Mouse (Mus musculus): ENCODE data around the gene Pacs1.
"Not testable (repeated sequence)": the region's sequence is repeated elsewhere in the genome, so short reads cannot be mapped to it uniquely, and the experiment has no call there.

Gene Pacs1

GRCm38 (mm10) chr19:5152261-5152660 is 120.7 kb downstream of the Pacs1 start:
- no peak for DNase-seq (ENCODE audit: extremely low read depth, low read depth)

- DNase-seq (ENCODE audit: extremely low read depth, low read depth): no peak
These were observed 121.2 kb downstream of the Pacs1 start for GRCm38 (mm10) chr19:5151741-5152140.

- peak; percentile 40 for DNase-seq (ENCODE audit: extremely low read depth, low read depth)
These were observed 121.6 kb downstream of the Pacs1 start for GRCm38 (mm10) chr19:5151331-5151730.

DNA sequence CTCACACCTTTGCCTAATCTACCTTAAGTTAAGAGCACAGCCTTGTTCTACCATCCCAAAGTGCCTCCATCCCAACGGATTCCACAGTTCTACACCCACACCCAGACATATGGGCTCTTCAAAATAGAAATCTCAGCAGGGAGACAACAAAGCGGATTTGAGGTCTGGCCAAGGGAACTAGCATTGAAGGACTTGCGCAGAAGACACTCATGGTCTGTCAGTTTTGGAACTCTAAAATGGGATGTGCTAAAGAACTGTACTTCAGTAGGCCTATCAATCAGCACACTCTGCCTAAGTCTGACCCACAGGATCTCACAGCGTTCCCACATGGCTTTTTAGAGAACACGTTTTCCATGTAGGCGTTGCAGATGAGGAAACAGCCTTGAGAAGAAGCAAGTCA is 122.6 kb downstream of the Pacs1 start:
- no peak for DNase-seq (ENCODE audit: extremely low read depth, low read depth)

GRCm38 (mm10) chr19:5149041-5149440 is 123.9 kb downstream of the Pacs1 start:
- DNase-seq (ENCODE audit: extremely low read depth, low read depth): not testable (repeated sequence)

DNA sequence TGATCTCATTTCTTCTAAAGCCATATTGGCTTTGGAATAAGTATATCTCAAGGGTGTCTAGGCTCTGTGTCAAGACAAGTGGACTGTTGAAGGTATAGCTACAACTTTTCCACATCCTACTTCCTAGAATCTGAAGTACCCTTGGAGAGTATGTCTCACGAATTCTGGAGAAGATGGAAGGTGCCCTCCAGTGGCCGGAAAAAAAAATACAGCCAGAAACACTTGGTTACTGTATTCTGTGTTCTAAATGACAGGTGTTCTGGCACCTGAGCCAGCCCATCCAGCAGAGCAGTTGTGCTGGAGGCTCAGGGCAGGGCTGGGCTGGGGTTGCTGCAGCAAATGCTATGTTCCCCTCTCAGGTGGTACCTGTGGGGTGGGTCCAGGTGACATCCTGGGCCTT is 133.3 kb downstream of the Pacs1 start:
- peak; percentile 24 for DNase-seq (ENCODE audit: extremely low read depth, low read depth)

DNA sequence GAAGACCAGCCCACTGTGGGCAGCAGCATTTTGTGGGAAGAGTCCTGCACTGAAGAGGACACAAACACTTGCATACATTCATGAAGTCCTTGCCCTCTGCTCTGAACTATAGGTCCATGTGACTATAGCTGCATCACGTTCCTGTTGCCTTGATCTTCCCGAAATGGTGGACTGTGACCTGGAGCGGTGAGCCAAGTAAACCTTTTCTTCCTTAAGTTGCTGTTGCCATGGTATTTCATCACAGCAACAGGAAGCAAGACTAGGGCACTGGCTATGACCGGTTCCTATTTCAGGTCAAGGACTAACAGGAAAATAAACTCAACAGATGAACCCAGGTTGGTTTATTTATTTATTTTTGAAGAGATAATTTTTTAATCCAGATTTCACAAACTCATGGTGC is 141.7 kb downstream of the Pacs1 start:
- DNase-seq (ENCODE audit: extremely low read depth, low read depth): no peak

GRCm38 (mm10) chr19:5129770-5130169 is 143.1 kb downstream of the Pacs1 start:
- DNase-seq (ENCODE audit: extremely low read depth, low read depth): no peak

- no peak for DNase-seq (ENCODE audit: extremely low read depth, low read depth)
These were observed 148.8 kb downstream of the Pacs1 start for GRCm38 (mm10) chr19:5124055-5124614.

GRCm38 (mm10) chr19:5123241-5123640 is 149.7 kb downstream of the Pacs1 start:
- DNase-seq (ENCODE audit: extremely low read depth, low read depth): no peak

DNA sequence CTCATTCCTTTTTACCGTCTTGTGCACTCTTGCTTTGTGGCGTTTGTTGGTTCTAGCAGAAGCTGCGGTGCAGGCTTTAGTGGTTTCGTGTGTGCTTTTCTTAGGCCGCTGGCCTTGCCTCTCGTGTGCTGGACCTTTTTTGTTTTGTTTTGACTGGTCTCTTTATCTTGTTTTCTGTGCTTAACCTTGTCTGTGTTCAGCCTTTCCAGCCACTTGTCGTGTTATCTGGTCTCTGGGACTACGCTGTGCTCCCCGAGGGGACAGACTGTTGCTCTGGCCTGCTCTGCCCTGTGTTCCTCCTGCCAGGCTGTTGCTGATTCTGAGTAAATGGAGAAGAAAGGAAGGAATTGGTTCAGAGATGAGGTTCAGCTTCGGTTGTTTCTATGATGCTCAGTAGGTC is 150.4 kb downstream of the Pacs1 start:
- DNase-seq (ENCODE audit: extremely low read depth, low read depth): no peak

GRCm38 (mm10) chr19:5118384-5118698 is 154.6 kb downstream of the Pacs1 start, which contains the start of gene Klc2:
TSS of gene Klc2 (minus strand) at chr19:5118560.
- no peak for DNase-seq (ENCODE audit: extremely low read depth, low read depth)

- peak; percentile 51 for DNase-seq (ENCODE audit: extremely low read depth, low read depth)
These were observed 155.2 kb downstream of the Pacs1 start for GRCm38 (mm10) chr19:5117494-5118383.

GRCm38 (mm10) chr19:5113783-5114182 is 159.1 kb downstream of the Pacs1 start:
- DNase-seq (ENCODE audit: extremely low read depth, low read depth): no peak

DNA sequence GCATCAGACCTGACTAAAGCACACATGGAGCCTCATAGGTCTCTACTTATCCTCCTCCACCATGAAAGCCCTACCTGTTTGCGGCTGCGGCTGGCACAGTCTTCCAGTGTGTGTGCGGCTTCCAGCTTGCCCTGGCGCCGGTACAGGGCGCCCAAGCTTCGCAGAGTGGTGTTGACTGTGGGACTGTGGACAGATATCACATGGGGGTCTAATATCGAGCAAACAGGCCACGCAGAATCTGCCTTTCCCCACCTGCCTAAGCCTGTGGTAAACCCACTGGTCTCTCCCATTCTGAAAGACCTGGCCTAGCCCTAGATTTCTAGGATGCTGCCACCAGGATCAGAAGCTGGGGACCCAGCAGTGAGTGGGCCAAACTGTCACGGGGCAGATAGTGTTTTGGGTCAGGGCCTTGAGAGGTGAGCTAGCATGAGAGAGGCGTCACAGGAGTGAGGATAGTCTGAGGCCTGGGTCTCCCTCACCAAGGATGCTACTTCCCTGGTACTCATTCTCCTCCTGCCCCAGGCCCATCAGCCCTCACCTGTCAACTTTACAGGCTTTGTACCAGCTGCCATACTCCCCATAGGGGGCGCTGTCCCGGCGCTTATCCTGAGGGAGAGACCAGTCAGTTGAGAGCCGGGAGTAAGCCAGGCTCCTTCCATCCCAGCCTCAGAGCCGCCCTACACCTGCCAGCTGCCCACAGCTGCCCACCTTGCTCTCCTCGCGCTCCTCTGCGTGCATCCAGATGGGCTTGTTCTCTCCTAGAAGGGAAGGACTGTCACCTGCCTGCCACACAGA is 163.1 kb downstream of the Pacs1 start:
- no peak for DNase-seq (ENCODE audit: extremely low read depth, low read depth)

GRCm38 (mm10) chr19:5108702-5109101 is 164.2 kb downstream of the Pacs1 start:
- DNase-seq (ENCODE audit: extremely low read depth, low read depth): no peak

- DNase-seq (ENCODE audit: extremely low read depth, low read depth): no peak
These were observed 164.7 kb downstream of the Pacs1 start for GRCm38 (mm10) chr19:5108271-5108575.

DNA sequence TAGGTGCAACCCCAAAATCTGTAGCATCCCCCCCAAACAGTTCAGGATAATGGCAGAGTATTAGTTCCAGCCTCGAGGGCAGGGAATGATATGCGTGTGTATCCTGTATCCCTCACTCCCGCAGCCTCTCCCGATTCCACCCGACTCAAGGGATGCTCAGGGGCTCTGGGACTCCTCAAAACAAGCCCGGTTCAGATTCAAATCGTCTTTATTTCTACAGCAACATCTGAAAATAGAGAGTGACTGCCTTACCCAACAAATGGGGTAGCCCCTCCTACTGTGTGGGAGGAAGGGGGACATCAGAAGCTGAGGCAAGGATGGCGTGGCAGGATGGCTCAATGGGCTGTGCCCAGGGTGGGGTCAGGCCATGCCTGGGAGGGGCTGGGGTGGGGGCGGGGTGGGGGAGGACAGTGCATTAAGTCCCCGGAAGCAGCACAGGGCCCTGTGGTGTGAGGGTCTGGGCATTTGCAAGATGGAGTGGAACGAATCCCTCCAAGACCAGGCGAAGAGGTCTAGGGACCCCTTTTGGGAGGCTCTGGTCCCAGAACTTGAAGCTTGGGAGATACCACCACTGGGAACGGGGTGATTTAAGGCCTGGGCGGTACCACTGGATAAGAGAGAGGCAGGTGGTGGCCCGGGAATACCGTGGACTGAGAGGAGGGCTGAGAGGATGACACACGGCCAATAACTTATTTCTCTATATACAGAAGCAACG is 165.2 kb downstream of the Pacs1 start:
- no peak for DNase-seq (ENCODE audit: extremely low read depth, low read depth)

DNA sequence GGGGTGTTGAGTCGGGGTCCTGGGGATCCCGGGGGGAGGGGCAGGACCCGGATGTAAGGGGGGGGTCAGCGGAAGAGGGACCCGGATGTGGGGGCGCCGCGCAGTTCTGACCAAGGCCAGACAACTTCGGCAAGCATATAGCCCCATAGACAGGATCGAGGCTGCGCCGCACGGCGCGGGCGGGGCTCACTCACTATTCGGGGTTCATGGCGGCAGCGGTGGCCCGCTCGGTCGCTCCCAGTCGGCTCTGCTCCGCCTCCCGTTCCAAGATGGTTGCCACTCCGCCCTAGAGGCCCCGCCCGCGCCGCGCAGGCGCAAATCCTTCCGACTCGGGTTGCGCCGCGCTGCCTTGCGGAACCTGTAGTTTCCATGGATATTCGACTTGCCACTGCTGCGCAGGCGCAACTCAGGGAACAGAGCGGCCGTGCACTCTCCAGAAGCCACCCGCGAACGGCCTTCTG is 166.2 kb downstream of the Pacs1 start, which contains the start of gene Rab1b:
Rab1b (minus strand) TSS at position 342 of the 461 bp plus-strand sequence.
- peak; percentile 89 for DNase-seq (ENCODE audit: extremely low read depth, low read depth)

DNA sequence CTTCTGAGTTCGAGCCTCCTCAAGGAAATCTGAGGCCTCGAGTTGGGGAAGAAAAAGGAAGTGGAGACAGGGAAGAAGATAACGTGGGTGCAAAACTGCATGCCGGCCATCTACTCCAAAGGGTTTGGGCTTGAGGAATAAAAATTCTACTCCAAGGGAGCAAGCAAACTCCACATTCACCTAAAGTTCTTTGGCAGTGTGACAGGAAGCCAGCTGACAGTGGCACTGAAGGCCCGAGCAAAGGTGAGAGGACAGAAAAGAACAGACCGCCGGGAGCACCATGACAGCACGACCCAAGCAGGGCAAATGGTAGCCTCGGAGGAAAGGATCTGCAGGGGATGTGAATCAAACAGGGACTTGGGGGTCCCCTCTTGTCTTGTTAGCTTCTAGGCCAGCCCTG is 166.8 kb downstream of the Pacs1 start:
- no peak for DNase-seq (ENCODE audit: extremely low read depth, low read depth)

DNA sequence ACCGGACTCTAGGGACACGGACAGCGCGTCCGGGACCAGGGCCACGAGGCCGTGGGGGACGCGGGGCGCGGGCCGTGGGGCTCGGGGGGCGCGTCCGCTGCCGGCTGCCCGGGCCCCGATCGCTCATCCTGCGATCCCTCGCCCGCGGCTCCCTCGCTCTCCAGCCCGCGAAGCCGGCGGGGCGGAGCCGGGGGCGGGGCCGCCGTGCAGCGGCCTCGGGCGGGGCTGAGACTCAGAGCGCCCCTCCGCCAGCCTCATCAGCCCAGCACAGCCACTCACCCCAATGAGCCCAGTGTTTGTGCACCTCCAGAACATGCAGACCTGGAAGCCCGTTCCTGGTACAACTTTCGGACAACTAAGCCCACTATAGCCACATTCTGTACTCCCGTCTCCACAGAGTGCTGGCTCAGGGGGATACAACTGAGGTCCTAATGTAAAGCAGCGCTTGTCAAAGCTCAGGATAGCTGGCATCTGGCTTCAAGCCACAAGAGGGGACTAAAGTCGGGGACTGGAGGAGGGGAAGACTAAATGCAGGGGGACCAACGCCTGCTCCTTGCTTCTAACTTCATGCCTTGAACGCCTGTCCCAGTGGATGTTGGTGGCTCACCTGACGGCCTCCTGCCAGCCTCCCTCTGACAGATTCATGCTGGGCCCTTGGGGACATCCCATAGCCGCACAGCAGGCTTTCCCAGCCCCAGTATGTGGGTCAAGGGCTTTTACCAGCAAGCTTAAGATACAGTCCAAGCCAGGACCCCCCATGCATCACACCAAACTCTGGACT is 174.4 kb downstream of the Pacs1 start, which contains the start of gene Cnih2:
Cnih2 (minus strand) TSS at position 159 of the 781 bp plus-strand sequence.
- DNase-seq (ENCODE audit: extremely low read depth, low read depth): no peak
